Mouse (Mus musculus) liver, postnatal 0 days (tissue): ENCODE measurements around the gene Pigt. TPM values are rescaled to one million over a fixed set of nuclear protein-coding genes. Genes with fewer than 3 reads are reported as not detected.

ENCODE experiments used
- ATAC-seq: fragments of 200-750 bp; cut with Nextera tagmentation; 2 replicates; pipeline ENCODE4 v1.8.0; 2017; ENCODE audit warnings: mild to moderate bottlenecking, moderate library complexity
- DNase-seq: peaks from one replicate; pipeline ENCODE4 v3.0.0-alpha.2; 2016
- H3K27ac ChIP-seq: fragments of 300-500 bp; sonication (generic); 2 replicates; pipeline ENCODE4 v1.5.1; 2014; ENCODE audit warnings: antibody characterized with exemption, moderate library complexity, mild to moderate bottlenecking, low read depth
- H3K27me3 ChIP-seq: fragments of 300-500 bp; sonication (generic); 2 replicates; pipeline ENCODE4 v1.6.1; 2014; ENCODE audit warnings: low read length, control low read depth, mixed read lengths; ENCODE audit not compliant: insufficient read depth
- H3K36me3 ChIP-seq: fragments of 300-500 bp; sonication (generic); replicated peaks from 2 replicates; pipeline ENCODE4 v1.6.1; 2014; ENCODE audit warnings: mild to moderate bottlenecking, control low read depth, low read length, moderate library complexity, mixed read lengths; ENCODE audit not compliant: insufficient read depth
- H3K4me1 ChIP-seq: fragments of 300-500 bp; sonication (generic); 2 replicates; pipeline ENCODE4 v1.6.1; 2014; ENCODE audit warnings: antibody characterized with exemption, mild to moderate bottlenecking, control low read depth; ENCODE audit not compliant: insufficient read depth
- H3K4me2 ChIP-seq: fragments of 300-500 bp; sonication (generic); 2 replicates; pipeline ENCODE4 v1.6.1; 2014; ENCODE audit warnings: low read depth, mild to moderate bottlenecking, low read length, moderate library complexity, mixed read lengths
- H3K4me3 ChIP-seq: fragments of 300-500 bp; sonication (generic); 2 replicates; pipeline ENCODE4 v1.5.1; 2014; ENCODE audit warnings: low read depth, low read length
- H3K9ac ChIP-seq: fragments of 300-500 bp; sonication (generic); replicated peaks from 2 replicates; pipeline ENCODE4 v1.6.1; 2014; ENCODE audit warnings: mild to moderate bottlenecking, moderate library complexity
- H3K9me3 ChIP-seq: fragments of 300-500 bp; sonication (generic); 2 replicates; pipeline ENCODE4 v1.6.1; 2016; ENCODE audit warnings: mild to moderate bottlenecking, control low read depth, low read length, mixed read lengths
- CTCF ChIP-seq: sonication (generic); IDR thresholded peaks from 2 replicates; pipeline ENCODE4 v1.5.1; 2016; ENCODE audit warnings: antibody characterized with exemption, low read depth
- EP300 ChIP-seq: IDR thresholded peaks from 2 replicates; pipeline ENCODE4 v1.6.1; 2016; ENCODE audit warnings: antibody characterized with exemption, low read depth, mild to moderate bottlenecking
- WGBS: fragments of 180-500 bp; shearing (Covaris S2); extraction: QIAGEN DNeasy Blood & Tissue Kit; methylation state at CpG from one replicate; pipeline ENCODE4 v1.1.7; 2014; ENCODE audit not compliant: insufficient replicate concordance; 5-methylcytosine and 5-hydroxymethylcytosine counted together
- polyA plus RNA-seq: library from polyadenylated mRNA; unstranded; fragments of >200 nt; fragmentation: Nextera tagmentation; extraction: Ambion mirVana; gene quantifications from 2 replicates; pipeline ENCODE4 v1.2.1, GENCODE M21; 2015

Pigt gene
- polyA plus RNA-seq, 1 experiment from 2014 or later = 24.3 TPM

DNA sequence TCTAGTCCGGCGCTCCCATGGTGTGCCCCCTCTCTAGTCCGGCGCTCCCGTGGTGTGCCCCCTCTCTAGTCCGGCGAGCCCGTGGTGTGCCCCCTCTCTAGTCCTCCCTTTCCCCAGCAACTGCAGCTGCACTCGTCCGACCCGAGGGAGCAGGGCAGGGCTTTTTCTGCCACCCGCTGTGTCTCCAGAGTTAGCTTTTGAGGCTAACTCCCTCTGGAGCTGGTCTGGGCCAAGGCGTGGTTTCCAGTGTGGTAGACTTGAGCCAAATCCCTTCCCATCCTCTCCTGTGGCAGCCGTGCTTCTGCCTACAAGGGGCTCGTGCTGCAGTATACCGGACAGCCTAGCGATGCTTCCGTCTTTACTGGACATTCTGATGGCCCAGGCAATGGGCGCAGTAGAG, 10.5 kb downstream of the Pigt start:
- Histone ChIP-seq H3K9ac (no peak overlapping the region), H3K9me3 (peaks cover 10% of the 10 kb centered on the region), H3K27me3 (no peaks in the 10 kb centered on the region), H3K27ac (no peak overlapping the region), H3K4me2 (no peak overlapping the region), H3K4me1 (peaks cover 2% of the 10 kb centered on the region; the same call in 1 of the 2 replicates), H3K36me3 (peaks cover 26% of the 10 kb centered on the region), H3K4me3 (no peak overlapping the region)
- WGBS = 86% methylated on average over 18 of the region's 19 CpGs
- no peak for DNase-seq
- ATAC-seq = no peak
- TF ChIP-seq CTCF = no peak
- no peak for TF ChIP-seq EP300

DNA sequence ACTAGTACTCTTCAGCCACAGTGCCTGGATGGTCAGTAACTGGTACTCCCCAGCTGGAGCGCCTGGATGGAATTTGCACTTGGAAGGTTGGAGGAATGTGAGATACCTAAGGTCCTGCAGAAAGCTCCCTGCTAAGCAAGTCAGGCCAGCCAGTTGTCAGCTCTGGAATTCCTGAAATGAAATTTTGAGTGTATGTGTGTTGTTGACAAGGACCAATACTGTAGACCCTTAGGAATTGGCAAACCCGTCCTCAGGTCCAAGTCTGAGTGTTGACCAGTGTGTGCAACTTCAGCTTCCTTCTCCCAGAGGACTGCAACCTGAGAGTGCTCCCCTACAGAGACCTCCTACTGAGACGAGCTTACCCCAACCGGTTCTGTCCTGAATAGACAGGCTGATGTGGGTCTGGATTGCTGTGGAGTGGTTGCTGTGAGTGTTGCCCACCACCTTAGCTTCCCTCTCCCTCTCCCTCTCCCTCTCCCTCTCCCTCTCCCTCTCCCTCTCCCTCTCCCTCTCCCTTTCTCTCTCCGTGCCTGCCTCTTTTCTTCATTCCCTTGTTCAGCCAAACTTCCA, 13.4 kb downstream of the Pigt start:
- Histone ChIP-seq H3K9me3 (no peaks in the 10 kb centered on the region), H3K4me2 (no peak overlapping the region), H3K27me3 (no peaks in the 10 kb centered on the region), H3K9ac (no peak overlapping the region), H3K36me3 (peaks cover 2% of the 10 kb centered on the region; the same call in 1 of the 2 replicates), H3K4me3 (no peak overlapping the region), H3K4me1 (peaks cover 4% of the 10 kb centered on the region; the same call in 1 of the 2 replicates), H3K27ac (no peak overlapping the region)
- ATAC-seq = no peak
- TF ChIP-seq EP300 (no peak), CTCF (no peak)
- no peak for DNase-seq
- WGBS = 59% methylated on average over 5 of the region's 5 CpGs

DNA sequence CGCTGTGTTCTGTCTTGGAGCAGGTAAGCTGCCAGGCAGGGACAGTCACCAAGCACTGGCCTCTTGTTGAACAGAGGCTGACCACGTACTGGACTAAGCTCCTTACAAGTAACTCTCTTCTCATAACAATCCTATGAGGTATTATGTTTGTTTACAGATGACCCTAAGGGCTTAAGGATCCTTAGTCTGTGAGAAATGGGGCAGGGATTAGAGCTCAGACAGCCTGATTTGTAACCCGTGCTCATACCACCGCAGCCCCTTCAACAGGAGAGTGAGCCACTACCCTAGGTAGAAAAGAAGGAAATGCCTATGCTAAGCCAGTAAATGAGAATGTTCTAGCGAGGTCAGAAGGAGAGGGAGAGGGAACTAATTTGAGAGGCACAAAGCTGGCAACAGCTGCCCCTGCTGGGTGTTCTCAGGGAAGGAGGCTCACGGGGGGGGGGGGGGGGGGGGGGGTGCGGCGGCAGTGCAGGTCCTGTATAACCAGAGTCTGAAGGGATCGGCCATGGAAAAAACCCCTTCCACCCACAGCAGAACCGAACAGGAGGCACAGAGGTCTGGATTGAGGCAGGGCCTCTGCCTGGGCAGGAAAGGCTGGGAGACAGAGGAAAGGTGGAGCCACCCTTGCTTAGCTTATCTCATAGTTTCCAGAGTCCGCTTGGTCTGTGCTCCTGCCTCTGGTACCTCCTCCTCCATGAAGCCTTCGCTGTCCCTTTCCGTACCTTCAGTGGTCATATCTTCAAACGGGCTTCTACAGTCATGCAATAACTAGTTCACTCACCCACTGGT, 15.0 kb downstream of the Pigt start:
- H3K27ac ChIP-seq = no peak overlapping the region
- no peaks in the 10 kb centered on the region for H3K36me3 ChIP-seq
- H3K4me1 ChIP-seq = peaks cover 4% of the 10 kb centered on the region; the same call in 1 of the 2 replicates
- no peak overlapping the region for H3K4me3 ChIP-seq
- WGBS = 50% methylated on average over 11 of the region's 14 CpGs
- H3K9ac ChIP-seq = no peak overlapping the region
- DNase-seq (no peak), ATAC-seq (0 out of 2 replicates have a peak, but pooled peaks have one; percentile 11)
- H3K27me3 ChIP-seq = no peaks in the 10 kb centered on the region
- H3K4me2 ChIP-seq = no peak overlapping the region
- no peaks in the 10 kb centered on the region for H3K9me3 ChIP-seq
- TF ChIP-seq CTCF = no peak
- no peak for TF ChIP-seq EP300

DNA sequence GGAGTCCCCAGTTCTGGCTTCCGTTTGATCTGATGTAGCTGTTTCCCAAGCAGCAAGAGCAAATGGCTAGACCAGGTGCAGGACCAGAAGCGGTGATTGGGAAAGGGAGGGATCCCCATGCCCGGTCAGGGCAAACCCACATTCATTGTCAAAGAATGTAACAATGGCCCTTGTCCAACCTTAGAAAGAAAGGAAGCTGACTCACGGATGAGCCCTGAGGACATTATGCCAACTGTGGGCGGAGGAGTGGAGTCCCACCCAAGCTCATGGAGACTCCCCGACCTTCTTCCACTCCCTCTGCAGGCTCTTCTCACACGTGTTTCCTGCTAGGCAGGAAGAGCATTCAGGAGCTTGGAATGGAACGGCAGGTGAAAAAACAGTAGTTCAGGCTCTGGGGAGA, 16.1 kb downstream of the Pigt start:
- Histone ChIP-seq H3K4me3 (no peak overlapping the region), H3K27ac (no peak overlapping the region), H3K27me3 (no peaks in the 10 kb centered on the region), H3K36me3 (no peaks in the 10 kb centered on the region), H3K4me2 (no peak overlapping the region), H3K4me1 (peaks cover 4% of the 10 kb centered on the region; the same call in 1 of the 2 replicates), H3K9me3 (no peaks in the 10 kb centered on the region), H3K9ac (no peak overlapping the region)
- no peak for TF ChIP-seq EP300
- TF ChIP-seq CTCF = no peak
- DNase-seq (no peak), ATAC-seq (no peak; the same call in 1 of the 2 replicates)
- 59% methylated on average over 8 of the region's 8 CpGs for WGBS

DNA sequence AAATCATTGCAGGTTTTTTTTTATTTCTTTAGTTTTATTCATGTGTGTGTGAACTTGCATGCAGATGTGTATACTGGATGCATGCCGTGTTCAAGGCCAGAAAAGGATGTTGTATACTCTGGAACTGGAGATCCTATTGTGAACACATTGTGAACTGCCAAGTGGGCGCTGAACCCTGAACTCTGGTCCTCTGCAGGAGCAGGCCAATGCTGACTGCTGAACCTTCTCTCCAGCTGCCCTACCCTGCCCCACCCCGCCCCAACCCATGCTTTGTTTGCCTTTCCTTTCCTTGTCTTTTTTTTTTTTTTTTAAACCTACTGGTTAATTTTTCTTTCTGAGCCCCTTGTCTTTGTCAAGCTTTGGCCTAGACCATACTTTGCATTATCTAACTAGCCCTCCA, 17.6 kb downstream of the Pigt start:
- 64% methylated on average over 3 of the region's 3 CpGs for WGBS
- Histone ChIP-seq H3K4me2 (no peak overlapping the region), H3K4me3 (no peak overlapping the region), H3K9ac (no peak overlapping the region), H3K36me3 (no peaks in the 10 kb centered on the region), H3K4me1 (peaks cover 4% of the 10 kb centered on the region; the same call in 1 of the 2 replicates), H3K9me3 (no peaks in the 10 kb centered on the region), H3K27ac (no peak overlapping the region), H3K27me3 (no peaks in the 10 kb centered on the region)
- DNase-seq = no peak
- TF ChIP-seq EP300 (no peak), CTCF (no peak)
- no peak for ATAC-seq

DNA sequence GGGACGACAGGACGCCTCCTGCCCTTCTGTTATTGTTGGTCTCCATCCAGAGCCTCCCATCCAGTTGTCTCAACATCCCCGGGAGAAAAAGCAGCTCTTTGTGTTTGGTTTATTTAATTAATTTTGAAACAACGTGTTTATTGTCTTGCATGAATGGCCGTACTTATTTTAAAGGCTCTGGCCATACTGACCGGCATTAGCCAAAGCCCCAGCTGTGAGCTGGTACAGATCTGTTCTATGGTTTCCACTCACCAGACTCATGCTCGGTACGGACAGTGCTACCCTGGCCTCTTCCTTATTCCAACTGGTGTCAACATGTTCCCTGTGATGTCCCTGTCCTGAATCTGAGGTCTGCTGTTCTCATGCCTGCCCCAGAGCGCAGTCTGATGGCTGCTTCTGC, 18.6 kb downstream of the Pigt start:
- Histone ChIP-seq H3K27me3 (no peaks in the 10 kb centered on the region), H3K4me1 (peaks cover 4% of the 10 kb centered on the region; the same call in 1 of the 2 replicates), H3K9ac (no peak overlapping the region), H3K36me3 (no peaks in the 10 kb centered on the region), H3K4me3 (no peak overlapping the region), H3K4me2 (no peak overlapping the region), H3K9me3 (no peaks in the 10 kb centered on the region), H3K27ac (no peak overlapping the region)
- DNase-seq (no peak), ATAC-seq (no peak)
- TF ChIP-seq EP300 (no peak), CTCF (no peak)
- WGBS = 79% methylated on average over 9 of the region's 9 CpGs
